Mouse (Mus musculus): ENCODE results near the gene 4921524J17Rik. TPM values are rescaled to one million over a fixed set of nuclear protein-coding genes. Genes with fewer than 3 reads are reported as not detected.

Gene 4921524J17Rik
- 10 to 100 TPM; 17.3 to 22.7 TPM for total RNA-seq (2021)

GRCm38 (mm10) chr8:85432168-85433016, at the start of gene 4921524J17Rik:
4921524J17Rik (minus strand) TSS chr8:85432833.
- DNase-seq: peak; percentile 98

- DNase-seq: no peak
Measured at GRCm38 (mm10) chr8:85482427-85482826, 49.8 kb upstream of the 4921524J17Rik start.

DNA sequence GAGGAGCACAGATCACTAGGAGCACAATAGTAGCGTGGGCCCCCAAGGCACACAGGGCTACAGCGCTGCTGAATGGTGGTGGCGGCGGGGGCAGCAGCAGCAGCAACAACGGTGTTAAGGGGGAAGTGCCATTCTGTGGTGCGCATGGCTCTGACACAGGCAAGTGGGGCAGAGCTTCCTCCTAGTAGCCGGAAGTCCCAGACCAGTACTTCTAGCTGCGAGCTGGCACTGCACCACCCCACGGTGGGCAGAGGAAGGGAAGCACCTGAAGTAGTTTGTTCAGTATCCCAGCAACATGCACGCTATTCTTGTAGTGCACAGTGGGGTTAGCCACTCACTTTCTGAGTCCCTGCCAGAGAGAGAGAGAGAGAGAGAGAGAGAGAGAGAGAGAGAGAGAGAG, 49.3 kb upstream of the 4921524J17Rik start:
- peak; percentile 40 for DNase-seq

- no peak for DNase-seq
Measured at GRCm38 (mm10) chr8:85479710-85480109, 47.1 kb upstream of the 4921524J17Rik start.

DNA sequence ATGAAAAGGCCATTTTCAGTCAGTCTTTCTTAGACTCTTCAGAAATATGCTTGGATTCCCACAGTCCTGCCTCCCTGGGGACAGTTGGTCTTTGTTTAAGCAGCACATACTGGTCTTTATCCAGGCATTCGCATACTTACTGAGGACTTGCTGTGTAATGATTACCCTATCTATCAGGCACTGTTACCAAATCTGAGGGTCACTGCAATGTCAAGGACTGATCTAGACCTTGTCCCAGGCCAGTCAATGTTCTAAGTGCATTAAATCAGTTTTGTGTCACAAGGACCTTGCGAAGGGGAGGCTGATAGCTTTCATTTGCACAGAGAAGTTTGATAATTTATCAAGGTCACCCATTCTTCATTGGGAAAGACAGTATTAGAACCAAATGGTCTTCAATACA, 45.8 kb upstream of the 4921524J17Rik start:
- no peak for DNase-seq

- no peak for DNase-seq
Measured at GRCm38 (mm10) chr8:85476970-85477545, 44.4 kb upstream of the 4921524J17Rik start.

GRCm38 (mm10) chr8:85474924-85475323, 42.3 kb upstream of the 4921524J17Rik start:
- no peak for DNase-seq

DNA sequence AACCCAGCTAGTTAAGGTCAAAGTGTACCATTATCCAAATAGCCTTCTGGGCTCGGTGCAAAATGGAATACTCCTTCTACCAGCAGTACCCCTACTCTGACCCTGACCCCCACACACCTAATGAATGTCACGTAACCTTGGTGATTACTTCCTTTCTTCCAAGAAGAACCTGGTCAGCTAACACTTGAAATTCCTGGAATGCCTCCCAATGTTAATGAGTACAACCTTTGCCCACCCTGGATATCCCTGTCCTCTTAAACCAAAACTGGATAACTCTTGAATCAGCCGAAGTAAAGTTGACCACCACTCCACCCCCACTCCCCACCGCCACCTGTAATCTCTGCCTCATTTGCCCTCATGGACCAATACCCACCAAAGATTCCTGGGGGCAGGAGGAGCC, 40.6 kb upstream of the 4921524J17Rik start:
- no peak for DNase-seq

DNA sequence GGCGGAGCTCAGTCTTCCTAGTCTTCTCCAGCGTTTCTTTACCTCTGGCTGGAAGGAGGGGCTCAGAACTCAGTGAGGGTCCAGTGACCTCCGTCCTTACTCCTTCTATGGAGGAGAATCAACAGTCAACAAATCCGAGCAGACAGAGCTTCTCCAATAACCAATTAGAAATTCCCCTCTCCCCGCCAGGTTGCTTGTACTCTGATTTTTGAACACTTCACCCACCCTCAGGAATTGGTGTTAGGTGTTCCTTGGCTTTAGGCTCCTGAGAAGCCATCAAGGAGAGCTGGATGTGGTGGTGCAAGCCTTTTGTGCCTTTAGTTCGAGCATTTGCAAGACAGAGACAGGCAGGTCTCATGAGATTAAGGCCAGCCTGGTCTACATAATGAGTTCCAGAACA, 40.2 kb upstream of the 4921524J17Rik start:
- DNase-seq: no peak

GRCm38 (mm10) chr8:85470753-85471152, 38.1 kb upstream of the 4921524J17Rik start:
- no peak for DNase-seq

- no peak for DNase-seq
Measured at GRCm38 (mm10) chr8:85466056-85466455, 33.4 kb upstream of the 4921524J17Rik start.

DNA sequence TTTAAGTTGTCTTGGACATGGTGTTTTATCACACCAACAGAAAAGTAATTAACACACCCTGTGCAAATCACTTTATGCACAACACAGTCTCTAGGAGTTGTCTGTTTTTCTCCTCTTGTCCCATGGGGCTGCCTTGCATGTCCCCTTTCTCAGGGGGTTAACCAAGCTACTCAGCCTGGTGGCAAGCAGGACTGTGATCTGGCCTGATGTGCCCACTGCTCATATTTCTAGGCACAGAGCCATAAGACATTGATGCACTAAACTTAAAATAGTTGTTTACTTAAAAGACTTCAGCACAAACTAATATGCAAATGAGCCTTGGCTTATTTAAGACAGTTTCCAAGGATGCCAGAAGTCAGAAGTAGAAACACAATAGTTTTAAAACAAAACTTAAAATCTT, 31.7 kb upstream of the 4921524J17Rik start:
- no peak for DNase-seq

GRCm38 (mm10) chr8:85462441-85462840, 29.8 kb upstream of the 4921524J17Rik start:
- DNase-seq: peak; percentile 16

GRCm38 (mm10) chr8:85461377-85461776, 28.7 kb upstream of the 4921524J17Rik start:
- peak; percentile 24 for DNase-seq

DNA sequence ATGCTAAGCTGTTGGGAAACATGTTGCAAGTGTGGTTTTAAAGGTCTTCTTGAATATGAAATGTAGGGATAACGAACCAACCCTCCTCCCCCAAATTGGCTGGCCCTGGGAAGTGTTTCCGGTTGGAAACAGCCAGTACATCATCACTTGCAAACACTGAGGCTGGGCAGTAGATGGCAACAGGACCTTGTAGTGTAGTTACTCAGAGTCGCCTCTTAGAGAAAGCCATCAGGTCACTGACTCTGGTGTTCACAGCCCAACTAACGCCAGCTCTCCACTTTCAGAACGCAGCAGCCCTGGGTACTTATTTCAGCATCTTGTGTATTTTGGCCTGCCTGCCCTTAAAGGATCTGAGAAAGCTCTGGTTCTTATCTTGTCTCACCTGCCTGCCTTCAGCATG, 28.2 kb upstream of the 4921524J17Rik start:
- peak; percentile 28 for DNase-seq

- DNase-seq: no peak
Measured at GRCm38 (mm10) chr8:85459582-85459981, 26.9 kb upstream of the 4921524J17Rik start.

- peak; percentile 76 for DNase-seq
Measured at GRCm38 (mm10) chr8:85456536-85456935, 23.9 kb upstream of the 4921524J17Rik start.

GRCm38 (mm10) chr8:85454750-85455149, 22.1 kb upstream of the 4921524J17Rik start:
- no peak for DNase-seq

- DNase-seq: no peak
Measured at GRCm38 (mm10) chr8:85453256-85453655, 20.6 kb upstream of the 4921524J17Rik start.

DNA sequence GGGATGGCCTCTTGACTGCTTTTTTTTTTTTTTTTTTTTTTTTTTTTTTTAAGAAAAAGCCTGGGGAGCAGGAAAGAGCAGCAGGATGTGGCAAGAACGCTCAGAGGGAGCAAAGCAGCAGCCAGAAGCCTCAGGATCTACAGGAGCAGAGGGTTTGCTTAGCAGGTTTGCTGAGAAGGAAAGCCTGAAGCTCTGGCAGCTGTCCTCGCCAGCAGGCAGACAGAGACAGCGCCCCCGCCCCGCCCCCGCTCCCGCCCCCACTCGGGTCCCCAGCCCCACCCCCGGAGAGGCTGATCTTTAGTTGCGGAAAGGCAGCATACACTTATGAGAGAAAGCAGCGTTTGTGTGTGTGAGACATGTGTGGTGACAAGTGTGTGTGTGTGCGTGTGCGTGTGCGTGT, 19.7 kb upstream of the 4921524J17Rik start:
- peak; percentile 26 for DNase-seq

GRCm38 (mm10) chr8:85450335-85450734, 17.7 kb upstream of the 4921524J17Rik start:
- DNase-seq: no peak

DNA sequence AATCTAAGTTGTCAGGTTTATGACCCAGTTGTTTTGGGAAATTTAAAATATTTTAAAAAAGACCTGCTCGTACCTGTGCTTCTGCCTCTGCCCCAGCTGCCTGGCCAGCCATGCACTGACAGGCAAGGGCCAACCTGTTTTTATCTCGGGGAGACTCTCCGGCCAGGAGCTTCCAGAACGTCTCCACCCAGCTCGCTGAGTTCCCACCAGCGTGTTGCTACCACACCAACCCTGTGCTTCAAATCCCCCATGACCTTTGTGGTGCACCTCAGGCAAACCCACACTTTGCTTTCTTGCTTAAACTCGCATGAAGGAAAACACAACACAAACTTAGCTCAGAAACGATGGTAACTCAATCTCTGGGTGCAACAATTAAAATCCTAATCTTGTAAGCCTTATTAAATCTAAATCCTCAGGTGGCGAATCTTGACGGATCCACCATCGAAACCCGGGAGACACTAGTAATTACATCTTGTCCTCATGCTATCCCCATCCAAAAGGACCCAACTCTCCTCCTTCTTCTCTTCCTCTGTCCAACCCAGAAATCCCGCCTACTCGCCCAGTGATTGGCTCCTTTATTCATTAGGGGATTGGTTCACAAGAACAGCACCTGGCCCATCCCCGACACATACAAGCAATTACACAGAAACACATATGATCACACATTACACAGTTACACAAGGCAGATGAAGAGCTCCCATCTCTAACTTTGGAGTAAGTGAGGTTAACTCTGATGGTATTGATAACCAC, 13.5 kb upstream of the 4921524J17Rik start:
- no peak for DNase-seq

DNA sequence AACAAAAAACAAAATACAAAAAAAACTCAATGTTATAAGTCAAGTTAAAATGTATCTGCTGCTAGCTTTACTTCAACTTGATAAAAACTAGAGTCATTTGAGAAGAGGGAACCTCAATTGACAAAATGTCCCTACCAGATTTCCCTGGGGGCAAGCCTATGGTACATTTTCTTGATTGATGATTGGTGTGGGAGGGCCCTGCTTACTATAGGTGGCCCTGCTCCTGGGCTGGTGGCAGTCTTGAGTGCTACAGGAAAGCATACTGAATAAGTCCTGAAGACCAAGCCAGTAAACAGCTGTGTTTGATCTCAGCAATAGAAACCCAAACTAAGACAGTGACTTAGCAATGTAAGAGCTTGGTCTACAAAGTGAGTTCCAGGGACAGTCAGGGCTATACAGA, 11.5 kb upstream of the 4921524J17Rik start:
- DNase-seq: no peak
